Mouse (Mus musculus) CH12.LX (cell line): ENCODE data around the gene Prpf40b. TPM values are rescaled to one million over a fixed set of nuclear protein-coding genes. Genes with fewer than 3 reads are reported as not detected.

Source experiments
- DNase-seq: peaks from one replicate; pipeline ENCODE4 v3.0.0-alpha.2; 2013; ENCODE audit errors: extremely low read depth
- H3K27ac ChIP-seq: 2 replicates; pipeline ENCODE4 v1.5.1; 2012; ENCODE audit warnings: low read depth, mild to moderate bottlenecking, control low read depth, moderate library complexity; ENCODE audit not compliant: insufficient read depth
- H3K27me3 ChIP-seq: replicated peaks from 2 replicates; pipeline ENCODE3; 2012; ENCODE audit warnings: inconsistent platforms
- H3K36me3 ChIP-seq, 2 experiments: replicated peaks in 1 of 2; 2 replicates each; pipeline versions ENCODE3 to v1.6.1; 2012; ENCODE audit warnings: inconsistent platforms in 1 of 2, low read length in 1 of 2, mild to moderate bottlenecking in 1 of 2, mixed read lengths in 1 of 2, moderate library complexity in 1 of 2; ENCODE audit not compliant: control insufficient read depth in 1 of 2, insufficient read depth in 1 of 2
- H3K4me1 ChIP-seq, 2 experiments: 2 replicates each; pipeline ENCODE4 v1.6.1; 2012; ENCODE audit warnings: inconsistent platforms in 1 of 2, moderate library complexity in 1 of 2; ENCODE audit not compliant: insufficient read depth in 2 of 2, control insufficient read depth in 1 of 2
- H3K4me2 ChIP-seq: 2 replicates; pipeline ENCODE4 v1.6.1; 2012; ENCODE audit warnings: low read depth, mild to moderate bottlenecking, control low read depth; ENCODE audit not compliant: poor library complexity, insufficient read depth, severe bottlenecking
- H3K4me3 ChIP-seq, 3 experiments: fragments of 150-350 bp in 1 of 3; sonication (generic) in 1 of 3; replicated peaks in 1 of 3; 2 replicates each; pipeline versions ENCODE3 to v1.5.1; 2011 to 2012; ENCODE audit warnings: low read depth in 2 of 3, low read length in 2 of 3, mild to moderate bottlenecking in 2 of 3, moderate library complexity in 2 of 3, control low read depth in 1 of 3, improper control_type of control experiment in 1 of 3, inconsistent platforms in 1 of 3, mixed read lengths in 1 of 3; ENCODE audit not compliant: poor library complexity in 1 of 3
- H3K79me2 ChIP-seq: replicated peaks from 2 replicates; pipeline ENCODE4 v1.6.1; 2012; ENCODE audit warnings: mild to moderate bottlenecking, moderate library complexity; ENCODE audit not compliant: control insufficient read depth, poor library complexity, insufficient read depth, severe bottlenecking; ENCODE audit errors: extremely low read depth
- H3K9ac ChIP-seq: 2 replicates; pipeline ENCODE4 v1.6.1; 2012; ENCODE audit warnings: low read depth, mild to moderate bottlenecking, control low read depth, moderate library complexity; ENCODE audit not compliant: insufficient read depth
- H3K9me3 ChIP-seq: replicated peaks from 2 replicates; pipeline ENCODE3; 2012; ENCODE audit warnings: low read length, inconsistent platforms, mixed read lengths
- CHD1 ChIP-seq: IDR thresholded peaks from 2 replicates; pipeline ENCODE4 v1.6.1; 2012; ENCODE audit warnings: low read depth, low read length, improper control_type of control experiment, inconsistent platforms
- CHD2 ChIP-seq: IDR thresholded peaks from 2 replicates; pipeline ENCODE4 v1.6.1; 2011; ENCODE audit warnings: low read length, improper control_type of control experiment
- E2F4 ChIP-seq: IDR thresholded peaks from 2 replicates; pipeline ENCODE4 v1.6.1; 2011; ENCODE audit warnings: low read depth, low read length, improper control_type of control experiment; ENCODE audit not compliant: insufficient replicate concordance
- JUN ChIP-seq: IDR thresholded peaks from 2 replicates; pipeline ENCODE4 v1.6.1; 2011; ENCODE audit warnings: low read depth, mild to moderate bottlenecking, low read length, improper control_type of control experiment, moderate library complexity; ENCODE audit not compliant: insufficient read depth
- JUND ChIP-seq: conservative IDR thresholded peaks from 2 replicates; pipeline ENCODE4 v1.6.1; 2011; ENCODE audit warnings: low read depth, low read length, improper control_type of control experiment
- MAFK ChIP-seq: IDR thresholded peaks from 2 replicates; pipeline ENCODE4 v1.6.1; 2011; ENCODE audit warnings: low read length, improper control_type of control experiment; ENCODE audit not compliant: insufficient replicate concordance
- MAX ChIP-seq: IDR thresholded peaks from 2 replicates; pipeline ENCODE4 v1.6.1; 2011; ENCODE audit warnings: low read length, improper control_type of control experiment
- MAZ ChIP-seq: IDR thresholded peaks from 2 replicates; pipeline ENCODE4 v1.6.1; 2012; ENCODE audit warnings: low read depth, mild to moderate bottlenecking, inconsistent platforms, low read length, improper control_type of control experiment, moderate library complexity
- MEF2A ChIP-seq: IDR thresholded peaks from 2 replicates; pipeline ENCODE4 v1.6.1; 2014; ENCODE audit warnings: low read depth, mild to moderate bottlenecking, inconsistent platforms, low read length, improper control_type of control experiment, borderline replicate concordance
- MYC ChIP-seq: IDR thresholded peaks from 2 replicates; pipeline ENCODE4 v1.6.1; 2011; ENCODE audit warnings: low read depth, mild to moderate bottlenecking, improper control_type of control experiment, low read length
- NELFE ChIP-seq: IDR thresholded peaks from 2 replicates; pipeline ENCODE4 v1.6.1; 2011; ENCODE audit warnings: low read depth, low read length, improper control_type of control experiment
- NRF1 ChIP-seq: IDR thresholded peaks from 2 replicates; pipeline ENCODE4 v1.6.1; 2014; ENCODE audit warnings: low read depth, mild to moderate bottlenecking, inconsistent platforms, low read length, improper control_type of control experiment, moderate library complexity
- PAX5 ChIP-seq: IDR thresholded peaks from 2 replicates; pipeline ENCODE4 v1.6.1; 2012; ENCODE audit warnings: low read length, inconsistent platforms, mixed read lengths
- POLR2AphosphoS2 ChIP-seq: IDR thresholded peaks from 2 replicates; pipeline ENCODE4 v1.6.1; 2011; ENCODE audit warnings: low read depth, low read length, improper control_type of control experiment
- RAD21 ChIP-seq: IDR thresholded peaks from 2 replicates; pipeline ENCODE4 v1.6.1; 2011; ENCODE audit warnings: low read depth, mild to moderate bottlenecking, low read length, improper control_type of control experiment, moderate library complexity
- RCOR1 ChIP-seq: conservative IDR thresholded peaks from 2 replicates; pipeline ENCODE4 v1.6.1; 2012; ENCODE audit warnings: low read depth, mild to moderate bottlenecking, inconsistent platforms, low read length, improper control_type of control experiment
- SIN3A ChIP-seq: IDR thresholded peaks from 2 replicates; pipeline ENCODE4 v1.6.1; 2012; ENCODE audit warnings: low read length, improper control_type of control experiment, inconsistent platforms
- UBTF ChIP-seq: IDR thresholded peaks from 2 replicates; pipeline ENCODE4 v1.6.1; 2012; ENCODE audit warnings: low read depth, mild to moderate bottlenecking, inconsistent platforms, low read length, improper control_type of control experiment, moderate library complexity
- USF1 ChIP-seq: IDR thresholded peaks from 2 replicates; pipeline ENCODE4 v1.6.1; 2014; ENCODE audit warnings: low read depth, mild to moderate bottlenecking, inconsistent platforms, low read length, improper control_type of control experiment
- ZC3H11A ChIP-seq: IDR thresholded peaks from 2 replicates; pipeline ENCODE4 v1.6.1; 2012; ENCODE audit warnings: low read depth, mild to moderate bottlenecking, inconsistent platforms, low read length, improper control_type of control experiment
- ZKSCAN1 ChIP-seq: IDR thresholded peaks from 2 replicates; pipeline ENCODE4 v1.6.1; 2012; ENCODE audit warnings: low read depth, inconsistent platforms, low read length, improper control_type of control experiment, borderline replicate concordance
- ZMIZ1 ChIP-seq: IDR thresholded peaks from 2 replicates; pipeline ENCODE4 v1.6.1; 2012; ENCODE audit warnings: low read depth, mild to moderate bottlenecking, inconsistent platforms, low read length, improper control_type of control experiment
- dilution Hi-C: fragments of 300-500 bp; cut with MboI; formaldehyde crosslinking; loops from 2 replicates; pipeline ENCODE4 v1.14.3; 2020; ENCODE audit warnings: low sequenced_read_pairs; ENCODE audit not compliant: extremely low pct_unique_long_range_greater_than_20kb, extremely low pct_ligation_motif_present
- in situ Hi-C: fragments of 300-500 bp; cut with MboI; formaldehyde crosslinking; loops from 3 replicates; pipeline ENCODE4 v1.14.3; 2019; ENCODE audit warnings: low sequenced_read_pairs, low pct_ligation_motif_present, low pct_unique_long_range_greater_than_20kb, mixed read lengths
- polyA plus RNA-seq: library from polyadenylated mRNA; unstranded; fragments of >175 nt; gene quantifications from 2 replicates; pipeline ENCODE4 v1.2.1, GENCODE M21; 2012; ENCODE audit warnings: low read depth; ENCODE audit not compliant: insufficient read length
- total RNA-seq, 2 experiments: library from RNA; depleted of rRNA; stranded (reverse); fragments of 300-350 nt in 1 of 2; fragments of >200 nt in 1 of 2; gene quantifications; 2 replicates each; pipeline ENCODE4 v1.2.3; 2012 to 2014

Prpf40b gene
- total and polyA plus RNA-seq, 3 experiments = 11.7 to 31.8 (median 27.9) TPM

DNA sequence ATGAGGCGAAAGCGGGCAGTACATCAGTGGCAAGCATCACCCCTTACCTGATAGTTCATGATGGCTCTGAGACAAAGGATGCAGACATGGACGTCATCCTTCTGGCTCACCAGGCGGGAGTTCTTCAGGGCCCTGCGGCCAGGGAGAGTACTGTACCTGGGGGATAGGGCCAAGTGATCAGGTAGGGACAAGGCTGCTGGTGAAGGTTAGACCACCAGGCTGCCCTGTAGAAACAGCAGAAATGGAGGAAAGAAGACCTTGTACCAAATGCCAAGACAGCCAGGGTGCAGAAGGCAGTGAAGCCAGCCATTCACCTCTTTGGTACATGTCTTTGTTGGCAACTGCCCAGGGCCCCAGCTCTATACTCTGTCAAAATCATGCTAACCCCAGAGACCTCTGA, 33.1 kb downstream of the Prpf40b start:
- dilution Hi-C loops = no loop called here
- TF ChIP-seq MYC (no peak), CHD2 (no peak), JUND (no peak), POLR2AphosphoS2 (no peak), RAD21 (no peak), MEF2A (no peak), E2F4 (no peak), ZC3H11A (no peak)
- TF ChIP-seq, all 38 proteins: peak for 0
- Histone ChIP-seq H3K4me1 (peaks cover 19 to 33% of the 10 kb centered on the region in 2 experiments), H3K79me2 (no peaks in the 10 kb centered on the region), H3K27ac (no peak overlapping the region), H3K4me2 (no peak overlapping the region), H3K27me3 (no peaks in the 10 kb centered on the region), H3K9me3 (peaks cover 9% of the 10 kb centered on the region), H3K36me3 (peaks cover 56 to 92% of the 10 kb centered on the region in 2 experiments), H3K9ac (no peak overlapping the region), H3K4me3 (no peak overlapping the region)
- DNase-seq = no peak
- in situ Hi-C loops = no loop called here

DNA sequence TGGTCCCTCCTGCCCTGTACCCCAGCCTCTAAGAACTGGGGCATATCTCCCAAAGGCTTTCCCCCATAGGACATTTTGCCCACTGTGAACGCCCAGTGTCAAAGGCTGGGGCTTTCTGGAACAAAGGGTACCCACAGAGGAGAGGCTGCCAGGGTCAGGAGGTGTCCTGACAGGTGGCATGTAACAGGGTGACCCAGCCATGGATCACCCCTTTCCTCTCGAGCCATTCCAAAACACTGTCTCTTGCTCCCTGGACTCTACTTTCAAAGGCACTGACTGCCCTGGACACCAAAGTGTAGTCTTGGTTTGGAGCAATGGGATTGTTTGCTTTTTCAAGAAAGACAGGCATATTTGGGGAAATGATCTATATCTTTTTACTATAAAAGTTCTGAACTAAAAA, 35.4 kb downstream of the Prpf40b start:
- no peaks in the 10 kb centered on the region for H3K27me3 ChIP-seq
- H3K4me3 ChIP-seq = no peak overlapping the region
- no peak overlapping the region for H3K4me2 ChIP-seq
- H3K4me1 ChIP-seq = peaks cover 32 to 56% of the 10 kb centered on the region in 2 experiments
- TF ChIP-seq UBTF (no peak), PAX5 (no peak), NELFE (no peak), MYC (no peak), JUN (no peak), POLR2AphosphoS2 (no peak), E2F4 (no peak), RAD21 (no peak)
- dilution Hi-C loops = no loop called here
- in situ Hi-C loops = loop anchor here (5.0 kb wide), 1 partner anchor 37 kb away; no protein-coding TSS in a partner anchor
- no peak overlapping the region for H3K27ac ChIP-seq
- H3K79me2 ChIP-seq = no peaks in the 10 kb centered on the region; the same call in 1 of the 2 replicates
- DNase-seq = no peak
- H3K36me3 ChIP-seq = peaks cover 39 to 78% of the 10 kb centered on the region in 2 experiments
- H3K9ac ChIP-seq = no peak overlapping the region
- H3K9me3 ChIP-seq = peaks cover 9% of the 10 kb centered on the region

DNA sequence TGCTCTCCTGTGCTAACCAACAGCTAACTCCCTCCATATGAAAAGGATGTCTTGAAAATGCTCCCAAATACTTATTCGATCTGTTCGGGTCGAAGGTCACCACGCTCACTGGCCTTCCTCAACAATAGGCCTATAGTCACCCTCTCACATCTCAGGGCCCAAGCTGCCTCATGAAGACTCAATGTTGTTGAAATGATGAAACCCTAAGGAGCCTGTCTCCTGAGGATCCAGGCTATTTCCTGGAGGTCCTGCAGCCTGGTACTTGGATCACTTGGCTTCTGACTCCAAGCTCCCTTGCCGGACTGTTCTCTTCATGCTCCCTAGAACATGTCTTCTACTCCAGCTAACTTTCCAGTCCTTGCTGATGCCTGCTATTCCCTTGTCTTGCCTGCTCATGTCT, 36.5 kb downstream of the Prpf40b start:
- peaks cover 36 to 67% of the 10 kb centered on the region in 2 experiments for H3K4me1 ChIP-seq
- in situ Hi-C loops (loop anchor here (5.0 kb wide), 1 partner anchor 36 kb away; no protein-coding TSS in a partner anchor), dilution Hi-C loops (no loop called here)
- no peak overlapping the region for H3K4me2 ChIP-seq
- no peak for TF ChIP-seq PAX5
- no peak for TF ChIP-seq MAFK
- no peak for TF ChIP-seq MAZ
- no peak for TF ChIP-seq SIN3A
- no peak for TF ChIP-seq NRF1
- no peak for TF ChIP-seq ZKSCAN1
- no peak for TF ChIP-seq ZMIZ1
- no peak for TF ChIP-seq MAX
- no peak for TF ChIP-seq USF1
- TF ChIP-seq MYC = no peak
- TF ChIP-seq CHD1 = no peak
- no peak for TF ChIP-seq UBTF
- TF ChIP-seq JUN = no peak
- TF ChIP-seq RCOR1 = no peak
- TF ChIP-seq RAD21 = no peak
- H3K9ac ChIP-seq = no peak overlapping the region
- no peak overlapping the region for H3K4me3 ChIP-seq
- H3K27ac ChIP-seq = no peak overlapping the region
- DNase-seq = no peak
- peaks cover 9% of the 10 kb centered on the region for H3K9me3 ChIP-seq
- H3K27me3 ChIP-seq = no peaks in the 10 kb centered on the region
- H3K36me3 ChIP-seq = peaks cover 37 to 76% of the 10 kb centered on the region in 2 experiments
- no peaks in the 10 kb centered on the region; the same call in 1 of the 2 replicates for H3K79me2 ChIP-seq
